Mouse (Mus musculus) liver, adult 2 months (tissue): Measurements from ENCODE around the gene Epb41l3.

Experiments
- CTCF ChIP-seq: fragments of 200-500 bp; IDR thresholded peaks from 2 replicates; pipeline ENCODE4 v1.5.1; 2011; ENCODE audit warnings: low read depth, low read length, control low read depth
- POLR2A ChIP-seq: fragments of 200-500 bp; IDR thresholded peaks from 2 replicates; pipeline ENCODE4 v1.6.1; 2011; ENCODE audit warnings: low read length, control low read depth; ENCODE audit not compliant: insufficient read depth; ENCODE audit errors: extremely low read depth

GRCm38 (mm10) chr17:69266936-69267335 is 191.5 kb downstream of the Epb41l3 start:
- TF ChIP-seq CTCF: no peak
- no peak for TF ChIP-seq POLR2A
